Mouse (Mus musculus): ENCODE measurements at regions not wholly inside any gene's neighbourhood (a gene's known extent, or its start where the extent isn't known, plus 50 kb on each side); places are given as distances from the start of the nearest gene placed in this dataset.

- H3K9ac ChIP-seq (replicated peaks), result no peak overlapping the region
- no peak overlapping the region for H3K27ac ChIP-seq
- DNase-seq (ENCODE audit: low read depth in 3 of 3, low spot score in 3 of 3) (no peak), ATAC-seq (ENCODE audit: insufficient read depth) (no peak)
- TF ChIP-seq CTCF (IDR thresholded peaks at IDR 0.05; ENCODE audit: low read depth) (no peak), EP300 (IDR thresholded peaks at IDR 0.05; ENCODE audit: low read depth) (no peak)
- no peaks in the 10 kb centered on the region for H3K4me1 ChIP-seq (replicated peaks; ENCODE audit: control insufficient read depth in 2 of 2, insufficient read depth in 2 of 2, low read length in 1 of 2)
- 57% methylated on average over 2 of the region's 2 CpGs for WGBS (ENCODE audit: insufficient replicate concordance)
- no peaks in the 10 kb centered on the region for H3K9me3 ChIP-seq (ENCODE audit: control insufficient read depth, low read length)
- no peak overlapping the region for H3K4me3 ChIP-seq (ENCODE audit: insufficient read depth in 1 of 2, low read depth in 2 of 2, low read length in 2 of 2)
- no peaks in the 10 kb centered on the region for H3K36me3 ChIP-seq (replicated peaks; ENCODE audit: control insufficient read depth, insufficient read depth, low read depth)
- no peaks in the 10 kb centered on the region for H3K27me3 ChIP-seq (ENCODE audit: control insufficient read depth, insufficient read depth, low read length)
- no peak overlapping the region for H3K4me2 ChIP-seq (ENCODE audit: low read depth)
These were observed 67.3 kb downstream of the Marcks start for GRCm38 (mm10) chr10:37071420-37071819.
